Mouse (Mus musculus) embryonic facial prominence, embryonic 12.5 days (tissue): Measurements from ENCODE around the gene Tnks1bp1. TPM values are rescaled to one million over a fixed set of nuclear protein-coding genes. Genes with fewer than 3 reads are reported as not detected.

Source experiments
- ATAC-seq: fragments of 200-750 bp; cut with Nextera tagmentation; 2 replicates; pipeline ENCODE4 v1.8.0; 2017; ENCODE audit not compliant: insufficient number of reproducible peaks, insufficient read depth, low FRiP score, low TSS enrichment
- H3K27ac ChIP-seq: fragments of 300-500 bp; sonication (generic); 2 replicates; pipeline ENCODE4 v1.5.1; 2016; ENCODE audit warnings: mild to moderate bottlenecking
- H3K27me3 ChIP-seq: fragments of 300-500 bp; sonication (generic); 2 replicates; pipeline ENCODE4 v1.6.1; 2016; ENCODE audit warnings: mild to moderate bottlenecking, moderate library complexity
- H3K36me3 ChIP-seq: fragments of 300-500 bp; sonication (generic); 2 replicates; pipeline ENCODE4 v1.6.1; 2016; ENCODE audit warnings: mild to moderate bottlenecking
- H3K4me1 ChIP-seq: fragments of 300-500 bp; sonication (generic); 2 replicates; pipeline ENCODE4 v1.6.1; 2016
- H3K4me2 ChIP-seq: fragments of 300-500 bp; sonication (generic); replicated peaks from 2 replicates; pipeline ENCODE4 v1.6.1; 2016; ENCODE audit warnings: mild to moderate bottlenecking, moderate library complexity
- H3K4me3 ChIP-seq: fragments of 300-500 bp; sonication (generic); 2 replicates; pipeline ENCODE4 v1.5.1; 2016; ENCODE audit warnings: mild to moderate bottlenecking
- H3K9ac ChIP-seq: fragments of 300-500 bp; sonication (generic); 2 replicates; pipeline ENCODE4 v1.6.1; 2016; ENCODE audit warnings: mild to moderate bottlenecking, moderate library complexity
- H3K9me3 ChIP-seq: fragments of 300-500 bp; sonication (generic); 2 replicates; pipeline ENCODE4 v1.6.1; 2016; ENCODE audit warnings: mild to moderate bottlenecking, moderate library complexity
- WGBS: fragments of 180-500 bp; shearing (Covaris S2); methylation state at CpG from one replicate; pipeline ENCODE4 v1.1.7; 2016; 5-methylcytosine and 5-hydroxymethylcytosine counted together
- polyA plus RNA-seq: library from polyadenylated mRNA; unstranded; fragments of >200 nt; fragmentation: Nextera tagmentation; extraction: Ambion mirVana; gene quantifications from 2 replicates; pipeline ENCODE4 v1.2.1, GENCODE M21; 2016

The Tnks1bp1 gene
- polyA plus RNA-seq, 1 experiment from 2014 or later: 59.2 TPM

- Histone ChIP-seq H3K9me3 (0 out of 2 replicates have a peak, but pooled peaks cover 5% of the 10 kb centered on the region), H3K36me3 (no peaks in the 10 kb centered on the region), H3K27me3 (no peaks in the 10 kb centered on the region), H3K4me2 (no peak overlapping the region), H3K4me1 (no peaks in the 10 kb centered on the region), H3K4me3 (no peak overlapping the region), H3K27ac (no peak overlapping the region), H3K9ac (no peak overlapping the region)
- no peak for ATAC-seq
- WGBS: 74% methylated on average over 2 of the region's 2 CpGs
Measured at GRCm38 (mm10) chr2:85098014-85098413, 50.2 kb downstream of the Tnks1bp1 start.

DNA sequence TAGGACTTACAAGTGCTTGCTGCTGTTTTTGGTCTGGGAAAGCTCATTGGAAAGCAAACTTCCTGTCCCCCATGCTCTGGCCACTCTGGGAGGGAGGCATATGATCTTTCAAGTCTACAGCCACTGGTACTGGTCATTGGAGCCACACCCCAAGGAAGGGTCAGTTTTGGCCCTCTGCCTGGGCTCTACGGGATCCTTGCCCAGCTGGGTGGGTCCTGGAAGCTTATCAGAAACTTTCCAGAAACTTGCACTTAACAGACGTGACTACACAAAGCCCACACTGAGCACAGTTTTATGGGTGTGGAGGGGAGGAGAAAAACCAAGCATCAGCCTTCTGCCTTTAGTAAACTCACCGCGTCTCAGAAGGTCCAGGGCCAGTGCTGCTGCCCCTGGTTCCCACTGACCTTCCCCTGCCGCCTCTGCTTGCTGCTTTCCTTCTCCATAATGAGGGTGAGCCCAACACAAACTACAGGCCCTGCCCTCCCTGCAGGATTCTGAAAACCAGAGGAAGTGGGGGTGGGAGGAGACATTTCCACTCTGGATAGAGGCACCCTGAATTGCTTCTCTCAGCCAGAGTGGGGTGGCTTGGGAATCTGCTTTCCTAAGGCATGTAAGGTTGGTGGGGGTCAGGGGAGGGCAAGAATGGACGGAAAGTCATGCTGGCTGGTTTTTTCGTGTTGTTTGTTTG lies 51.1 kb downstream of the Tnks1bp1 start:
- Histone ChIP-seq H3K27me3 (no peaks in the 10 kb centered on the region), H3K36me3 (no peaks in the 10 kb centered on the region), H3K9me3 (0 out of 2 replicates have a peak, but pooled peaks cover 5% of the 10 kb centered on the region), H3K4me2 (no peak overlapping the region), H3K9ac (no peak overlapping the region), H3K4me1 (no peaks in the 10 kb centered on the region), H3K4me3 (no peak overlapping the region), H3K27ac (no peak overlapping the region)
- WGBS: 71% methylated on average over 7 of the region's 7 CpGs
- no peak for ATAC-seq

DNA sequence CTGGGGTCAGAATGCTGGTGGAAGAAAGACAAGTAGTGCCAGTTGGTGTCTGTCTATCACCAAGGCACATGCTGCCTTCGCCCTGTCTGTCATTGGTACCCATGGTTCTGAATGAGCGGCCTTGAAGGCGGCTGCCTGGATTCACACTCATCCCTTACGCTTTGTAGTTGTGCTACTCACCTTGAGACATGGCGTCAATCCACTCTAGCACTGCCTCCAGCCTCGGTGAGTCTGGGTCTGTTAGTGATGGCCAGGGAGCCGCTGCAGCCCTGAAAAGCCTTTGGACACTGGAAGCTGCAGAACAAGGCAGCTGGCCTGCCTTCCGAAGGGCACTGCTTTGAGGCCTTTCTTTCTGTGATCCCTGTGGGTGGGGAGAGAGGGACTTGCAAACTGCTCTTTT lies 55.4 kb downstream of the Tnks1bp1 start:
- no peaks in the 10 kb centered on the region for H3K27me3 ChIP-seq
- H3K36me3 ChIP-seq: no peaks in the 10 kb centered on the region
- H3K9me3 ChIP-seq: 0 out of 2 replicates have a peak, but pooled peaks cover 5% of the 10 kb centered on the region
- ATAC-seq: no peak
- no peak overlapping the region for H3K27ac ChIP-seq
- no peak overlapping the region for H3K4me2 ChIP-seq
- no peaks in the 10 kb centered on the region for H3K4me1 ChIP-seq
- no peak overlapping the region for H3K4me3 ChIP-seq
- no peak overlapping the region for H3K9ac ChIP-seq
- WGBS: 83% methylated on average over 8 of the region's 8 CpGs

- no peak overlapping the region for H3K27ac ChIP-seq
- no peak overlapping the region for H3K4me2 ChIP-seq
- no peak overlapping the region for H3K9ac ChIP-seq
- no peak for ATAC-seq
- H3K4me1 ChIP-seq: no peaks in the 10 kb centered on the region
- H3K27me3 ChIP-seq: no peaks in the 10 kb centered on the region
- H3K36me3 ChIP-seq: no peaks in the 10 kb centered on the region
- 77% methylated on average over 11 of the region's 11 CpGs for WGBS
- 0 out of 2 replicates have a peak, but pooled peaks cover 5% of the 10 kb centered on the region for H3K9me3 ChIP-seq
- no peak overlapping the region for H3K4me3 ChIP-seq
Measured at GRCm38 (mm10) chr2:85105426-85106013, 57.7 kb downstream of the Tnks1bp1 start.

- H3K4me2 ChIP-seq: no peak overlapping the region
- H3K36me3 ChIP-seq: no peaks in the 10 kb centered on the region
- H3K27me3 ChIP-seq: no peaks in the 10 kb centered on the region
- H3K9ac ChIP-seq: no peak overlapping the region
- no peak for ATAC-seq
- H3K9me3 ChIP-seq: 0 out of 2 replicates have a peak, but pooled peaks cover 1% of the 10 kb centered on the region
- WGBS: 70% methylated on average over 7 of the region's 7 CpGs
- no peaks in the 10 kb centered on the region for H3K4me1 ChIP-seq
- H3K27ac ChIP-seq: no peak overlapping the region
- H3K4me3 ChIP-seq: no peak overlapping the region
Measured at GRCm38 (mm10) chr2:85106068-85106790, 58.4 kb downstream of the Tnks1bp1 start.

GRCm38 (mm10) chr2:85106941-85107340 lies 59.1 kb downstream of the Tnks1bp1 start:
- Histone ChIP-seq H3K4me2 (no peak overlapping the region), H3K36me3 (no peaks in the 10 kb centered on the region), H3K27me3 (no peaks in the 10 kb centered on the region), H3K9me3 (no peaks in the 10 kb centered on the region), H3K4me3 (no peak overlapping the region), H3K9ac (no peak overlapping the region), H3K27ac (no peak overlapping the region), H3K4me1 (no peaks in the 10 kb centered on the region)
- WGBS: 84% methylated on average over 4 of the region's 4 CpGs
- ATAC-seq: no peak

- Histone ChIP-seq H3K4me3 (no peak overlapping the region), H3K27ac (no peak overlapping the region), H3K9me3 (no peaks in the 10 kb centered on the region), H3K9ac (no peak overlapping the region), H3K36me3 (no peaks in the 10 kb centered on the region), H3K4me1 (no peaks in the 10 kb centered on the region), H3K4me2 (no peak overlapping the region), H3K27me3 (no peaks in the 10 kb centered on the region)
- 85% methylated on average over 9 of the region's 9 CpGs for WGBS
- no peak for ATAC-seq
Measured at GRCm38 (mm10) chr2:85110288-85110875, 62.6 kb downstream of the Tnks1bp1 start.

Other genes with a start within 250 kb of the Tnks1bp1 start
- 32.9 and 33.5 TPM in 2 replicates for gene Ube2l6, start 249.2 kb upstream of the Tnks1bp1 start, polyA plus RNA-seq
- 0.13 and 0.23 TPM in 2 replicates for gene Smtnl1, start 225.4 kb upstream of the Tnks1bp1 start, polyA plus RNA-seq
- 39.4 and 41.3 TPM in 2 replicates for gene Timm10, start 221.0 kb upstream of the Tnks1bp1 start, polyA plus RNA-seq
- gene Slc43a1, start 209.2 kb upstream of the Tnks1bp1 start, polyA plus RNA-seq: 19.0 and 19.6 TPM in 2 replicates
- gene Rtn4rl2, start 161.3 kb upstream of the Tnks1bp1 start, polyA plus RNA-seq: 5.2 and 5.4 TPM in 2 replicates
- gene Slc43a3, start 111.4 kb upstream of the Tnks1bp1 start, polyA plus RNA-seq: 30.4 and 35.9 TPM in 2 replicates
- gene Prg2, start 67.6 kb upstream of the Tnks1bp1 start, polyA plus RNA-seq: 0.60 and 0.93 TPM in 2 replicates
- not detected in 2 replicates for gene Prg3, start 59.8 kb upstream of the Tnks1bp1 start, polyA plus RNA-seq
- gene Ssrp1, start 10.8 kb upstream of the Tnks1bp1 start, polyA plus RNA-seq: 310 and 311 TPM in 2 replicates
- 15.0 and 20.6 TPM in 2 replicates for gene P2rx3, start 10.6 kb upstream of the Tnks1bp1 start, polyA plus RNA-seq
- 42.7 and 45.3 TPM in 2 replicates for gene Aplnr, start 88.2 kb downstream of the Tnks1bp1 start, polyA plus RNA-seq
- gene Lrrc55, start 149.2 kb downstream of the Tnks1bp1 start, polyA plus RNA-seq: 0.92 and 1.1 TPM in 2 replicates